Mouse (Mus musculus) T-cell, adult 2 months (primary cell): ENCODE measurements at regions not wholly inside any gene's neighbourhood (a gene's known extent, or its start where the extent isn't known, plus 50 kb on each side); places are given as distances from the start of the nearest gene placed in this dataset.
A peak's percentile ranks its signal among the peaks of the same experiment; 100 is the strongest.

Source experiments
- DNase-seq: peaks from one replicate; pipeline ENCODE4 v3.0.0; 2022; ENCODE audit warnings: low spot score

GRCm38 (mm10) chrX:4899187-4899586, 52.7 kb upstream of the Btbd35f27 start:
- DNase-seq: peak; percentile 0
